Mouse (Mus musculus): ENCODE measurements around the gene Synpo2. TPM values are rescaled to one million over a fixed set of nuclear protein-coding genes. Genes with fewer than 3 reads are reported as not detected.
A peak's percentile ranks its signal among the peaks of the same experiment; 100 is the strongest.

Gene Synpo2
- polyA plus RNA-seq, 1 experiment from 2014 or later = 36.8 TPM

DNA sequence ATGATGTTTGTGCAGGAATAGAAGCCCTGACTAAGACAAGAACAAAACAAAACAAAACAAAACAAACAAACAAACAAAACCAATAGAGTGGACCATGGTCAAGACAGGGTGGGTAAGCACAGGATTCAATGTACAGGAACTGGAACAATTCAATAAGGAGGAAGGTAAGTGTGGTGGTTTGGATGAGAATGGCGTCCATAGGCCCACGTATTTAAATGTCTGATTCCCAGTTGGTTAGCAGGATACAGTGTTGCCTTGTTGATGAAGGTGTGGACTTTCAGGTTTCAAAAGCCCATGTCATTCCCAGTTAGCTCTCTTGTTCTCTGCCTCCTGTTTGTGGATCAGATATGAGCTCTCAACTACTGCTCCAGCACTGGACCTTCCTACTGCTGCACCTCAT lies 140.8 kb downstream of the Synpo2 start:
- no peak for ATAC-seq
- H3K4me3 ChIP-seq (replicated peaks) = no peak overlapping the region
- H3K4me2 ChIP-seq (replicated peaks) = no peak overlapping the region
- no peaks in the 10 kb centered on the region for H3K9me3 ChIP-seq
- H3K27ac ChIP-seq = no peak overlapping the region
- WGBS = 93% methylated on average over 2 of the region's 2 CpGs
- no peak overlapping the region for H3K9ac ChIP-seq
- no peaks in the 10 kb centered on the region; the same call in 1 of the 2 replicates for H3K4me1 ChIP-seq (replicated peaks)
- H3K27me3 ChIP-seq (replicated peaks) = no peaks in the 10 kb centered on the region
- no peaks in the 10 kb centered on the region for H3K36me3 ChIP-seq

DNA sequence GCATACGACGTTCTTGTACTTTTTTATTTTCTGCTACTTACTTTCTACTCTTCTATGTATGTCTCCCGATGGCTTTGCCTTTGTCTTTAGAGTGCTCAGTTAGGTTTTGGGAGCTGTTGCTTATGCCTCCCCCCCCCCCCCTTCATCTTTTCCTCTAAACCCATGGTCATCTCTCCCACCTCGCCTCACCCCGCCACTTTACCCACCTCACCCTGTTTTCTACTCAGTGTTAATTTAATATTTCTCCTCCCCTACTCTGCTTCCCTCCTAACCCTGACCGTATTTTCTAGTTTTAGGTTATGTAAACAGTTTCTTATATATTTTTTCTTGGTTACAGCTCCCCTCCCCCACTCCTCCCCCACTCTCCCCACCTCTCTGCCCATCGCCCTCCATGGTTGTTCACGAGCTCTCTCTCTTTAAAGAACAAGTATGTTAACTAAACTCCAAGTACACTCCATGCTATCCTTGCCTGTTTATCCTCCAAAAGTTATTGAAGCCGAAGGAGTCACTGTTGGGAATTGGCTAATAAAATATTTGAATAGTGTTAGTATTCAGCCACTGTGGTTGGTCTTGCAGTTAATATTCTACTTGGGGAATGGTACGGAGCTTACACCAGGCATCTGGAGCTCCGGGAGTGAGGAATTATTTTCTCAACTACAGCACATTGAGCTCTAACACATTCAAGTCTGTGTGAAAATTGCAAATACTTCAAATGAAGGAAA lies 142.1 kb downstream of the Synpo2 start:
- peak overlapping the region; percentile 7; the same call in 1 of the 2 replicates for H3K4me3 ChIP-seq (replicated peaks)
- no peak overlapping the region for H3K9ac ChIP-seq
- WGBS = 41% methylated on average over 11 of the region's 11 CpGs
- H3K4me1 ChIP-seq (replicated peaks) = no peaks in the 10 kb centered on the region; the same call in 1 of the 2 replicates
- H3K36me3 ChIP-seq = no peaks in the 10 kb centered on the region
- H3K4me2 ChIP-seq (replicated peaks) = peak overlapping the region; percentile 45
- peak; percentile 47 for ATAC-seq
- no peaks in the 10 kb centered on the region for H3K9me3 ChIP-seq
- peak overlapping the region; percentile 80 for H3K27ac ChIP-seq
- no peaks in the 10 kb centered on the region for H3K27me3 ChIP-seq (replicated peaks)

DNA sequence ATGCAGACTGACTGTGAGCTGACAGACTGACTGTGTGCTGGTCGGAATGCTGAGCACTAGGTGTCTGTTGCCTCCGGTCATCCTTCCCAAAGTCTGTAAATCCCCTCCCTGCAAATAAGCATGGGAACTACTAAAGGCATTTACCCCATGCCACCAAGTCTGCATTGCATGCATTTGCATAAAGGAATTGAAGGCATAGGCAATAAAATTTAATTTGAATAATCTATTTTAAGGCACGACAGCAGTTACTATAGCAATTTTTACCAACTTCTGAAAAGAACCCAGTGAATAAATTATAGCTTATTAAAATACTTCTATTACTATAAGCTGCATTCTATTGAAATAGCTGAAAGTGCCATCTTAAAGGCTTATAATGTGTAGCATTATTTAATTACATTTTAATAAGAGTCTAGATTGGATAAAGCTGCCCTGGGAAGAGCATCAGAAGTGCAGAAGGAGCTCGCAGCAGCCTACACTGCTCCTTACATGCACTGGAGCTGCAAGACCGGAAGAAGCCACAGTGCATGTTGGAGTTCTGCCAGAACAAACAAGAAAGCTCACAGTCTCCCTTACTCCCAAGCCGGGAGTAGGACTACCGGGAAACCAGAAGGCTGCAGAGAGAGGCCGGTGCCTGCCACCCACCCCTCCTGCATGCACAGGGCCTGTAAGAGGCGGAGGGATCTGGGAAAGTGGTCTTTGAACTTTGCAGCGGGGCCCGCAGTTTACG lies 142.9 kb downstream of the Synpo2 start:
- peak overlapping the region; percentile 80 for H3K27ac ChIP-seq
- no peaks in the 10 kb centered on the region; the same call in 1 of the 2 replicates for H3K4me1 ChIP-seq (replicated peaks)
- H3K9me3 ChIP-seq = no peaks in the 10 kb centered on the region
- H3K4me3 ChIP-seq (replicated peaks) = peak overlapping the region; percentile 7; the same call in 1 of the 2 replicates
- no peaks in the 10 kb centered on the region for H3K36me3 ChIP-seq
- peak; percentile 93 for ATAC-seq
- no peaks in the 10 kb centered on the region for H3K27me3 ChIP-seq (replicated peaks)
- peak overlapping the region; percentile 45 for H3K4me2 ChIP-seq (replicated peaks)
- no peak overlapping the region for H3K9ac ChIP-seq
- 39% methylated on average over 12 of the region's 12 CpGs for WGBS

DNA sequence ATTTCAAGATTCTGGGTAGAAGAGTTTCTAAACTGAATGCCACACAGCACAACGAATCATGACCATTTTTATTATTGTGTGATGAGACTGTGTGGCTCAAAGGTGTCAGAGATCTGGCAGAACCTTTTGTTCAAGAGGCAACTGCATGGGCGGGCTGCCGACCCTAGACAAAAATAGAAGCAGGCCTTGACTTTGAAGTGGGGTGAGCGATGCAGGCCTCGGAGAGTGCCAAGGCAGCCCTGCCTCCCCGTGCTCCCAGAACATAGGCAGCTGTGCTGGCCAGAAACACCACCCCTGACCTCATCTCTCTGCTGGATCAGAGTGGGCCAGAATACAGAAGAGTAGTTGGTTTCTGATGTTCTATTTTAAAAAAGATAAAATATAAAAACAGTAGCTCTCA lies 143.5 kb downstream of the Synpo2 start:
- H3K9me3 ChIP-seq = no peaks in the 10 kb centered on the region
- no peak overlapping the region for H3K9ac ChIP-seq
- H3K4me3 ChIP-seq (replicated peaks) = no peak overlapping the region
- H3K27ac ChIP-seq = no peak overlapping the region
- H3K4me1 ChIP-seq (replicated peaks) = no peaks in the 10 kb centered on the region; the same call in 1 of the 2 replicates
- no peaks in the 10 kb centered on the region for H3K27me3 ChIP-seq (replicated peaks)
- H3K36me3 ChIP-seq = no peaks in the 10 kb centered on the region
- no peak for ATAC-seq
- no peak overlapping the region for H3K4me2 ChIP-seq (replicated peaks)
- WGBS = 57% methylated on average over 6 of the region's 6 CpGs

DNA sequence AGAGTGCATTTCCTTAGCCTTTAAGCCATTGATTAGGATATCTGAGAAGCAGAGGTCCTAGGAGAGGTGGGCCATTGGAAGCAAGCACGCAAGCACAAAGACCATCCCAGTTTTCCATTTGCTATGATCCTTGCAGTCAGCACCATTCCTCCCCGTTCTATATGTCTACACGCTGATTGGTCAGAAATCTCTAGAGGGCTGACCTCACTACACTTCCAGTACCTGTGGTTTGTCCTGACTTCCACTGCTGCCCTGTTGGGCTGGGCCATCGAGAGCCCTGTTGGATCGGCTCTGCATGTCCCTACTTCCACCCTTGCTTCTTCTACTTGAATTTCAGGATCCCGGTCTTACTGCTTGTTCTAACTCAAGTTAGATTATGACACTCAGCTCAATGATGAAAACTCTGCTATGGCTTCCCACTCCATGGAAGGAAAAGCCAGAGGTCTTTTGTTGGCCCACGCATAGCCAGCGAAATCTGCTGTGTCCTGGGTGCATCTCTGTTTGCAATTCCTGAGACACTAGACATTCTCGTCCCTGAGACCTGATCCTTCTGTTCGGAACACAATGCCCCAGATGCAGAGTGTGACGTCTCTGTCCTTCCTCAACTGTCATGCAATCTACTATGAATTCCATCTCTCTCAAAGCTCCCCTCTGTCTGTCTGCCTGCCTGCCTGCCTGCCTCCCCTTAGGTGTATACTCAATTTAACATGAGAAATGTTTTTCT lies 146.5 kb downstream of the Synpo2 start:
- Histone ChIP-seq H3K9me3 (no peaks in the 10 kb centered on the region), H3K4me3 (replicated peaks) (no peak overlapping the region), H3K36me3 (no peaks in the 10 kb centered on the region), H3K4me1 (replicated peaks) (no peaks in the 10 kb centered on the region; the same call in 1 of the 2 replicates), H3K9ac (no peak overlapping the region), H3K27me3 (replicated peaks) (no peaks in the 10 kb centered on the region), H3K27ac (no peak overlapping the region), H3K4me2 (replicated peaks) (no peak overlapping the region)
- 83% methylated on average over 11 of the region's 11 CpGs for WGBS
- no peak for ATAC-seq

DNA sequence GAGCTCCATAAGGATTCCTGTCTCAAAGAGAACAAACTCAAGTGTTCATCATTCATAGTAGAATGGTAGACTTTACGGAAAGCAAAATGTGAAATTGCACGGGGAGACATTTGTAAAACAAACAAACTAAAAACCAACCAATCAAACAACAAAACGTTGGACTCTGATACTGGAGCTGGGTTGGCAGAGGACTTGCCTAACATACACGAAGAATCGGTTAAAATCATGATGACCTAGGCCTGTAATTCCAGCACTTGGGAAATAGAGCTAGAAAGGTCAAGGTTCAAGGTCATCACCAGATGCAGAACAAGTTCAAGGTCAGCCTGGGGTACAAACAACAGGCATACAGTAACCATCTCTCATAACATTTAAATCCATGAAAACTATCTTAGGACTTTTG lies 147.7 kb downstream of the Synpo2 start:
- Histone ChIP-seq H3K9me3 (no peaks in the 10 kb centered on the region), H3K27ac (no peak overlapping the region), H3K36me3 (no peaks in the 10 kb centered on the region), H3K4me3 (replicated peaks) (no peak overlapping the region), H3K9ac (no peak overlapping the region), H3K27me3 (replicated peaks) (no peaks in the 10 kb centered on the region), H3K4me2 (replicated peaks) (no peak overlapping the region), H3K4me1 (replicated peaks) (no peaks in the 10 kb centered on the region; the same call in 1 of the 2 replicates)
- no peak for ATAC-seq
- 83% methylated on average over 5 of the region's 5 CpGs for WGBS

DNA sequence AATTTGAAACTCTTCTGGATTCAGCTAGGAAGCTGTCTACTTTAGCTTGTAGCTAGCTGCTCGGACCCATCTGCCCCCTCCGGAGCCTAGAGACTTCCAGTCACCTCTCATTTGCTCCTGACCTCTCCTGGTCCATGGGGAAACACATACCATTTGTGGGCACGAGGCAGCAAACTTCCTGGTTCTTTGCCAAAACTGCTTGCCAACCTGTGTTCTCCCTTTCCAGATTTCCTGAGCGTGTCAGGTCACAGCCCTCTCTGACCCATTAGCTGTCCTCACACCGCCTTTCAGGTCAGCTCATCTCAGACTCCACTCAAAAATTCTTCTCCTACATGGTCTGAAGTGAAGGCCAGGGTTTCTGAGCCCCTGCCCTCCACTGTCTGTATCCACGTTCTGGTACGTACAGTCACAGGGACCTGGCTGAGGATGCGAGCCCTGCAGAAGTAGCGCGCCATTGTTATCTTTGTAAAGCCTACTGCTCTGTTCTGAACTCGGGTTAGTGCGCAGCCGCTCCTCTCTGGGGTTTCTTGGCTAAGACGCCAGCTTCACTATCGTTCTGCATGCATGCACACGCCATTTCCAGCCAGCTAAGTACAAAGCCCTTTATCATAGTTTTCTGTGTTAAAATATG lies 150.0 kb downstream of the Synpo2 start:
- no peak overlapping the region for H3K27ac ChIP-seq
- H3K9me3 ChIP-seq = no peaks in the 10 kb centered on the region

DNA sequence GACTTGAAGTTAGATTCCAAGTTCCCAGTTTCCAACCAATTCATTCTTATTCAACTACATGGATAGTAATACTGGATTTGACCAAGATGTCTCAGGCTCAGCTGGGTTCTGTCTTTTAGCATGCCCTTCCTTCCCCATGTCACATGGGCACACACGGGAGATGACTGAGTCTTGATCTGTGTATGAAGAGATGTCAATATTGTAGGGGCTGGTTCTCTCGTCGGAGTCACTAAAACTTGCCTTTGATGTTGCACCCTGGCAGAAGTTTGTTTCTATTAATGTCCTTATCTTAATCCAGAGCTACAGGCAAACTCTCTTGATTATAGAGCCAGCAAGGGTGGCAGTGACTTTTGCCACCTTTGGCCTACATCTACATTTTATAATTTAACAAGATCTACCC lies 154.3 kb downstream of the Synpo2 start:
- Histone ChIP-seq H3K4me1 (replicated peaks) (0 out of 2 replicates have a peak, but pooled peaks cover 5% of the 10 kb centered on the region), H3K27me3 (replicated peaks) (no peaks in the 10 kb centered on the region), H3K9me3 (no peaks in the 10 kb centered on the region), H3K36me3 (no peaks in the 10 kb centered on the region), H3K9ac (no peak overlapping the region), H3K4me2 (replicated peaks) (no peak overlapping the region), H3K27ac (no peak overlapping the region), H3K4me3 (replicated peaks) (no peak overlapping the region)
- ATAC-seq = no peak
- 65% methylated on average over 3 of the region's 3 CpGs for WGBS

More for the DNA sequence above, 150.0 kb downstream of the Synpo2 start:
- Histone ChIP-seq H3K4me2 (replicated peaks) (no peak overlapping the region), H3K36me3 (no peaks in the 10 kb centered on the region), H3K4me1 (replicated peaks) (0 out of 2 replicates have a peak, but pooled peaks cover 5% of the 10 kb centered on the region), H3K9ac (no peak overlapping the region), H3K4me3 (replicated peaks) (no peak overlapping the region), H3K27me3 (replicated peaks) (no peaks in the 10 kb centered on the region)
- WGBS = 89% methylated on average over 16 of the region's 16 CpGs
- no peak for ATAC-seq

DNA sequence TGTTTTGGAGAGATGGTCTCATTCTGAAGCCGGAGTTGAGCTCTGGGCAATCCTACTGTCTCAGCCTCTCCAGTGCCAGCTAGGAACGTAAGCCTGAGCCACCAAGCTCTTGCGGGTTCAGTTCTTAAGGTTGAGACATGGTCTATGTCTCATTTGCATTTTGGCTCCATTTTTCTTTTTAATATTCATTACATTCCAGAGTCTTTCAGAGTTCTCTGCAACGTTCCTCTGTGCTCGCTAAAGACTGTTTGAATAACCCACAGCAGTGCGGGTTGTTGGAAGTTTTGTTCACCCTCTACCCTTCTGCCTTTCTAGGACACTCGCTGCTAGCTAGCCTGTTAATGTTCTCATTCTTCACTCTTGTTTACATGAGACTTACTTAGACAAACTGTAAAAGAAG lies 155.0 kb downstream of the Synpo2 start:
- Histone ChIP-seq H3K4me2 (replicated peaks) (no peak overlapping the region), H3K9me3 (no peaks in the 10 kb centered on the region), H3K9ac (no peak overlapping the region), H3K36me3 (no peaks in the 10 kb centered on the region), H3K27me3 (replicated peaks) (no peaks in the 10 kb centered on the region), H3K4me1 (replicated peaks) (0 out of 2 replicates have a peak, but pooled peaks cover 5% of the 10 kb centered on the region), H3K4me3 (replicated peaks) (no peak overlapping the region), H3K27ac (no peak overlapping the region)
- WGBS = 46% methylated on average over 7 of the region's 7 CpGs
- no peak for ATAC-seq

DNA sequence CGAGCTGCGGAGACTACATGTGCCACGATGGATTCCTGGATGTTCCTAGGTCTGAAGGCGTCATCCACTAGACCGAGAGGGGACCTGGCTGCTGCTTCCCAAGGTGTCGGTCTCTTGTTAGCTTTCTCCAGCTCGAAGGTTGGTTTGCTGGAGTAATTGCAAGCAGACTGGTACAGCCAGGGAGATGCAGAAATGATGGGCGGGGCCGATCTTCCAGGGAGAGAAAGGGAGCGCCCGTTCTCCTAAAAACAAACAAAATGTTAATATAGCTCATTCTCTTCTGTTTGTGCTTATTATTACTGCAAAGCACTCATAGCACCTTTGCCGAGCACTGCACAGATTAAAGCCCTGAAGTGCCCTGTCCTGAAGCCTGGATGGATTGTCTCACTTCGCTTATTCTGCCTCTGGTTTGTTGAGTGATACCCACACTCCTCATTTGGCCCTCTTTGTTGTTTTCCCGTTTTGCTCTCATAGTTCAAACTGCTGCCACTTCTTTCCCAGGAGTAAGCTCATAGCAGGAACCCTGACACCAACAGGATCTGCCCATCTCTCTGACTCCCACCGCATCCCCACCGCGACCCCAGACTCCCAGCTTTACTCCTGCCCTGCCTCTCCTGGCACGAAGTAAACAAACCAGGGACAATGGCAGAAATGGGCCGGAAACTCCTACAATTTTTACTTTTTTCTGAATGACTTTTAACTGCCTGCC lies 155.8 kb downstream of the Synpo2 start:
- no peaks in the 10 kb centered on the region for H3K9me3 ChIP-seq
- WGBS = 59% methylated on average over 19 of the region's 19 CpGs
- H3K4me1 ChIP-seq (replicated peaks) = 0 out of 2 replicates have a peak, but pooled peaks cover 5% of the 10 kb centered on the region
- no peak overlapping the region for H3K4me3 ChIP-seq (replicated peaks)
- ATAC-seq = 0 out of 2 replicates have a peak, but pooled peaks have one; percentile 26
- no peaks in the 10 kb centered on the region for H3K27me3 ChIP-seq (replicated peaks)
- H3K9ac ChIP-seq = no peak overlapping the region
- no peak overlapping the region for H3K4me2 ChIP-seq (replicated peaks)
- no peaks in the 10 kb centered on the region for H3K36me3 ChIP-seq
- H3K27ac ChIP-seq = no peak overlapping the region

DNA sequence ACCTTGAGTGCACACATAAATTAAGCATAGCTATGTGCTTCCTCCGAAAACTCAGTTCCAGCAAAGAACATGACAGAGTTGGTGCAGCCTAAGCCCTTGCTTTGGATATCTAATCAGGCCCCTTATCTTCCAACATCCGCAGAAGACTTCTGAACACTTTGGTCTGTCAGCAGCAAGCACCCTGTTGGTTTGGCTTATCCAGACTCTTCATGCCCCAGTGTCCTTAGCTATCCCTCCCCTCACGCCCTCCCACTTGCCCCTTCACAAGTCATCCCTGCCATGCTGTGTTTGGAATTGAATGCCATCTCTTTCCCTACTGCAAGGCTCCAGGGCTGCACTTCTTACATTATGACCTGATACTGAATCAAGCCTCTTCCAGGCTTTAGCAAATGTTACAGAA lies 160.2 kb downstream of the Synpo2 start:
- H3K27me3 ChIP-seq (replicated peaks) = no peaks in the 10 kb centered on the region
- H3K4me1 ChIP-seq (replicated peaks) = no peaks in the 10 kb centered on the region
- no peak overlapping the region for H3K4me2 ChIP-seq (replicated peaks)
- H3K27ac ChIP-seq = no peak overlapping the region
- H3K9me3 ChIP-seq = no peaks in the 10 kb centered on the region
- no peak for ATAC-seq
- H3K36me3 ChIP-seq = no peaks in the 10 kb centered on the region
- no peak overlapping the region for H3K9ac ChIP-seq
- H3K4me3 ChIP-seq (replicated peaks) = no peak overlapping the region
- WGBS = 87% methylated on average over 3 of the region's 3 CpGs
